Mouse (Mus musculus) lung, embryonic 16.5 days (tissue): Measurements from ENCODE around the gene Abhd12b. TPM values are rescaled to one million over a fixed set of nuclear protein-coding genes. Genes with fewer than 3 reads are reported as not detected.
"Not testable (repeated sequence)": the region's sequence is repeated elsewhere in the genome, so short reads cannot be mapped to it uniquely, and the experiment has no call there.

ENCODE experiments used
- ATAC-seq: fragments of 200-750 bp; cut with Nextera tagmentation; 2 replicates; pipeline ENCODE4 v1.8.0; 2017; ENCODE audit warnings: low read depth, mild to moderate bottlenecking, moderate library complexity
- H3K27ac ChIP-seq: fragments of 300-500 bp; sonication (generic); 2 replicates; pipeline ENCODE4 v1.5.1; 2014; ENCODE audit warnings: mild to moderate bottlenecking, control low read depth, low read length
- H3K27me3 ChIP-seq: fragments of 300-500 bp; sonication (generic); 2 replicates; pipeline ENCODE4 v1.6.1; 2014; ENCODE audit warnings: low read depth, low read length, mixed read lengths; ENCODE audit not compliant: control insufficient read depth, insufficient read depth
- H3K36me3 ChIP-seq: fragments of 300-500 bp; sonication (generic); 2 replicates; pipeline ENCODE4 v1.6.1; 2014; ENCODE audit warnings: low read length; ENCODE audit not compliant: control insufficient read depth, insufficient read depth
- H3K4me1 ChIP-seq: fragments of 300-500 bp; sonication (generic); replicated peaks from 2 replicates; pipeline ENCODE4 v1.6.1; 2014; ENCODE audit warnings: low read length, mixed read lengths; ENCODE audit not compliant: control insufficient read depth, insufficient read depth
- H3K4me2 ChIP-seq: fragments of 300-500 bp; sonication (generic); 2 replicates; pipeline ENCODE4 v1.6.1; 2014; ENCODE audit warnings: low read depth, low read length, control low read depth
- H3K4me3 ChIP-seq: fragments of 300-500 bp; sonication (generic); 2 replicates; pipeline ENCODE4 v1.5.1; 2014; ENCODE audit warnings: mild to moderate bottlenecking, low read length, control low read depth
- H3K9ac ChIP-seq: fragments of 300-500 bp; sonication (generic); 2 replicates; pipeline ENCODE4 v1.6.1; 2014; ENCODE audit warnings: low read length, control low read depth
- H3K9me3 ChIP-seq: fragments of 300-500 bp; sonication (generic); 2 replicates; pipeline ENCODE4 v1.6.1; 2016; ENCODE audit warnings: low read length; ENCODE audit not compliant: control insufficient read depth
- WGBS: fragments of 180-500 bp; shearing (Covaris S2); extraction: QIAGEN DNeasy Blood & Tissue Kit; methylation state at CpG from one replicate; pipeline ENCODE4 v1.1.7; 2014; 5-methylcytosine and 5-hydroxymethylcytosine counted together
- polyA plus RNA-seq: library from polyadenylated mRNA; unstranded; fragments of >200 nt; fragmentation: Nextera tagmentation; extraction: Ambion mirVana; gene quantifications from 2 replicates; pipeline ENCODE4 v1.2.1, GENCODE M21; 2015

The Abhd12b gene
- polyA plus RNA-seq, 1 experiment from 2014 or later: not detected

DNA sequence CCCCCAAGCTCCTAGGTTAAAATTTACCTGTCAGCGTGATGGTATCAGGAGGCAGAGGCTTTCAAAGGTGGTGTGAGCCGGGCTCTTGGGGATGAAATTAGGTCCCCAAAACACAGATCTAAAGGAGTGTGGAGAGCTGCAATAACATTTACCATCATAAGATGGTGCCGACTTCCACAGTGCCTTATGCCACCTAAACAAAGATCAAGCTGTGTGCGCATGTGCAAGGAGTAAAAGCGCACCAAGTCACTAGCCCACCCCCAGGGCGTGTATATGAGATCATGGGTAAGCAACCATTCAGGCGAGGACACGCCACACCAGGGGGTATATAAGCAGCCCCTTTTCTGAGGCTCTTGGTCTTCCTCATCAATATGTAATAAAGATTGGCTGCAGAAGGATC lies 29.6 kb downstream of the Abhd12b start:
- ATAC-seq, H3K36me3 ChIP-seq, H3K27me3 ChIP-seq, H3K27ac ChIP-seq, H3K4me2 ChIP-seq, H3K9me3 ChIP-seq, H3K4me1 ChIP-seq, H3K9ac ChIP-seq, H3K4me3 ChIP-seq: not testable (repeated sequence)
- 91% methylated on average over 8 of the region's 8 CpGs for WGBS

- no peak overlapping the region for H3K4me3 ChIP-seq
- no peaks in the 10 kb centered on the region for H3K27me3 ChIP-seq
- H3K4me2 ChIP-seq: no peak overlapping the region
- no peaks in the 10 kb centered on the region for H3K4me1 ChIP-seq
- H3K9ac ChIP-seq: no peak overlapping the region
- no peaks in the 10 kb centered on the region for H3K36me3 ChIP-seq
- no peak overlapping the region for H3K27ac ChIP-seq
- peaks cover 6% of the 10 kb centered on the region for H3K9me3 ChIP-seq
- 83% methylated on average over 22 of the region's 22 CpGs for WGBS
- no peak for ATAC-seq
These were observed 30.3 kb downstream of the Abhd12b start for GRCm38 (mm10) chr12:70184173-70184783.

DNA sequence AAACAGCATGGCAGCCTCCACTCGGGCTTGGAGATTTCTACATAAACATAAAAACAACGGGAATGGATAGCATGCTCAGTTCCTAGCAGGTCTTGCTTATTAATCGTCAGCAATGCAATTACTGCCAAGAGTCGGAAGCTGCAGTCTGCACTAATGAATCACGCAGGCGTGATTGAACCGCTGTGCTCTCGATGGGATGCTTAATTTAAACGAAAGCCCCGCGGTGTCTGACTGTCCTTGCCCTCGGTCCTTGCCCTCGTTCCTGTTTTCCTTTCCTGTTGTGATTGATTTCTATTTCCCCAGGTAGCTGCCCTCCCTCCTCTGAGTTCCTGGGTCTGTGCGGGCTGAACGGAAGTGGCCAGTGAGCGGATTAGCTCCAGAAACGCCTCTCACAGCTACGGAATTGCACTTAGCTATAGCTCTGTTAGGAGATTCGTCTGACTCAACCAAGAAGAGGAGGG lies 38.4 kb downstream of the Abhd12b start:
- no peaks in the 10 kb centered on the region for H3K27me3 ChIP-seq
- 26% methylated on average over 19 of the region's 19 CpGs for WGBS
- peaks cover 14% of the 10 kb centered on the region for H3K36me3 ChIP-seq
- H3K9ac ChIP-seq: peak overlapping the region; percentile 26; the same call in 1 of the 2 replicates
- peak overlapping the region; percentile 47 for H3K4me2 ChIP-seq
- peaks cover 2% of the 10 kb centered on the region; the same call in 1 of the 2 replicates for H3K4me1 ChIP-seq
- no peak overlapping the region for H3K27ac ChIP-seq
- peak overlapping the region; percentile 36 for H3K4me3 ChIP-seq
- ATAC-seq: no peak
- no peaks in the 10 kb centered on the region for H3K9me3 ChIP-seq

GRCm38 (mm10) chr12:70195426-70195825 lies 41.5 kb downstream of the Abhd12b start:
- 89% methylated on average over 6 of the region's 6 CpGs for WGBS
- Histone ChIP-seq H3K4me2 (no peak overlapping the region), H3K27me3 (no peaks in the 10 kb centered on the region), H3K27ac (no peak overlapping the region), H3K36me3 (peaks cover 14% of the 10 kb centered on the region), H3K9ac (no peak overlapping the region), H3K4me3 (no peak overlapping the region), H3K4me1 (peaks cover 2% of the 10 kb centered on the region; the same call in 1 of the 2 replicates), H3K9me3 (no peaks in the 10 kb centered on the region)
- ATAC-seq: no peak

GRCm38 (mm10) chr12:70196341-70196740 lies 42.4 kb downstream of the Abhd12b start:
- no peak overlapping the region for H3K27ac ChIP-seq
- H3K9ac ChIP-seq: no peak overlapping the region
- ATAC-seq: no peak
- H3K4me1 ChIP-seq: peaks cover 2% of the 10 kb centered on the region; the same call in 1 of the 2 replicates
- WGBS: 75% methylated on average over 5 of the region's 5 CpGs
- no peak overlapping the region for H3K4me2 ChIP-seq
- no peaks in the 10 kb centered on the region for H3K27me3 ChIP-seq
- no peak overlapping the region for H3K4me3 ChIP-seq
- H3K9me3 ChIP-seq: no peaks in the 10 kb centered on the region
- H3K36me3 ChIP-seq: peaks cover 17% of the 10 kb centered on the region

DNA sequence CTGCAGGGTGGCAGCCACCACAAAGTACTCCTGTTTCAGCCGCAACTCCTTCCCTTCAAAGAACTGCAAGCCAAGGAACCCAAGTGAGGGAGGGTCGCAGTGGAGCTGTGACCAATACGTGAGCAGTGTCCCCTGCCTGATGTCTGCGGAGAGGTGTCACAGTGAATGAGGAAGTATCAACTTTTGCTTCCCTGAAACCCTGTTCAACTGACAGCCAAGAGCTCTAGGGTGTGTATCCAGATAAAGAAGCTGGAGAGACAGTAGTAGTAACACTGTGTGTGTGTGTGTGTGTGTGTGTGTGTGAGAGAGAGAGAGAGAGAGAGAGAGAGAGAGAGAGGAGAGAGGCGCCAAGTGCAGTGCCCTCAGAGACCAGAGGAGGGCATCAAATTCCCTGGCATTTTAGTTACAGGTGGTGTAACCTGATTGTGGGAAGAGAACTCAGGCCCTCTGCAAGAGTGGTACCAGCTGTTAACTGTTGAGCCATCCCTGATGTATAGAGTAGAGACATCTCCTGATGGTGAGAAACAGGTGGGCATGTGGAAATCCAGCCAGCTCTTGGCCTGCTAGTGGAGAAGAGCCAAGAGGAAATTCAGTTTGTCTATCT lies 48.1 kb downstream of the Abhd12b start:
- no peaks in the 10 kb centered on the region for H3K9me3 ChIP-seq
- H3K4me2 ChIP-seq: no peak overlapping the region
- H3K9ac ChIP-seq: no peak overlapping the region
- H3K36me3 ChIP-seq: peaks cover 17% of the 10 kb centered on the region; the same call in 1 of the 2 replicates
- H3K27me3 ChIP-seq: no peaks in the 10 kb centered on the region
- WGBS: 72% methylated on average over 5 of the region's 5 CpGs
- H3K4me1 ChIP-seq: no peaks in the 10 kb centered on the region
- no peak for ATAC-seq
- no peak overlapping the region for H3K4me3 ChIP-seq
- H3K27ac ChIP-seq: no peak overlapping the region

DNA sequence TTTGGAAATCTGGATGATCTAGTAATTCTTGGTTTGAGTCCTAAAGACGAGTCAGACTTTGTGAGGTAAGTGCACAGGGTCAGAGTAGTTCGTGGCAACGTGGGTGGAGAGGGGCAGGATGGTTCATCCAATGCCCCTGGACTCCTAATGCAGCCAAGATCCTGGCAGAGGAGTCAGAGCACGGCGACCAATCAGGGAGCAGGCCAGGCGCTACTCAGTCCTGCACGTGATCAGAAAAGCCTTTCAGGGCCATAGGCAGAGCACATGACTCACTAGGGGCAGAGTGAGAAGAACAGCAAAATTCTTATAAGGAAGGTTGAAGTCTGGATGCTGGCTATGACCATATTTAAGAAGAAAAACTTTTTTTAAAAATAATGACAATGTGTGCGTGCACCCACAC lies 50.5 kb downstream of the Abhd12b start:
- Histone ChIP-seq H3K9me3 (no peaks in the 10 kb centered on the region), H3K27me3 (no peaks in the 10 kb centered on the region), H3K27ac (no peak overlapping the region), H3K4me2 (no peak overlapping the region), H3K4me1 (no peaks in the 10 kb centered on the region), H3K9ac (no peak overlapping the region), H3K36me3 (peaks cover 16% of the 10 kb centered on the region; the same call in 1 of the 2 replicates), H3K4me3 (no peak overlapping the region)
- ATAC-seq: no peak
- WGBS: 80% methylated on average over 8 of the region's 8 CpGs

GRCm38 (mm10) chr12:70208214-70208613 lies 54.3 kb downstream of the Abhd12b start:
- Histone ChIP-seq H3K9me3 (no peaks in the 10 kb centered on the region), H3K4me3 (no peak overlapping the region), H3K4me1 (no peaks in the 10 kb centered on the region), H3K27ac (no peak overlapping the region), H3K36me3 (peaks cover 14% of the 10 kb centered on the region; the same call in 1 of the 2 replicates), H3K4me2 (no peak overlapping the region), H3K9ac (no peak overlapping the region), H3K27me3 (no peaks in the 10 kb centered on the region)
- ATAC-seq: no peak
- WGBS: 70% methylated on average over 5 of the region's 5 CpGs

DNA sequence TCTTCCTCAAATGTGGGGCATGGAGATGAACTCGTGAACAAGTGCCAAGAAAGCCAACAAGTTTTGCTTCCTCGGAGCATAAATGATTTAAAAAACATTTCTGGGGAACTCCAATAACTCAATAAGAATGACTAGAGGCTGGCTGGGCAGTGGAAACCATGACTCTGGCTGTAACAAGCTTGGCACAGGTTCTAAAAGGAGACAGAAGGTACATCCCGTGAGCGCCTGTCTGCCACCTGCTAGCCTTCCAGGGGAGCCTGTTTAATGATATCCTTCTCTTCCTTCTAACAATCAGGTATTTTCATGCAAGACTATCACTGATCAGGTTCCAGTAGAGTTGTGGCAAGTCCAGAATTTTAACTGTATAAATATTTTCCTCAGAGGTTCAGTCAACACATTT lies 58.6 kb downstream of the Abhd12b start:
- Histone ChIP-seq H3K4me1 (no peaks in the 10 kb centered on the region), H3K27me3 (no peaks in the 10 kb centered on the region), H3K9me3 (no peaks in the 10 kb centered on the region), H3K36me3 (peaks cover 6% of the 10 kb centered on the region), H3K4me2 (no peak overlapping the region), H3K9ac (no peak overlapping the region), H3K4me3 (no peak overlapping the region), H3K27ac (no peak overlapping the region)
- WGBS: 74% methylated on average over 4 of the region's 4 CpGs
- no peak for ATAC-seq
